Mouse (Mus musculus): Measurements from ENCODE around the gene Gramd1b.

Gene Gramd1b

GRCm38 (mm10) chr9:40245974-40246665, 285.1 kb downstream of the Gramd1b start:
- no peak for DNase-seq

- DNase-seq, result no peak
Observed at GRCm38 (mm10) chr9:40245466-40245865, 285.7 kb downstream of the Gramd1b start.

Data from kidney, postnatal 10 days (tissue).